Mouse (Mus musculus) intestine, embryonic 16.5 days (tissue): ENCODE measurements around the gene Nckap5. TPM values are rescaled to one million over a fixed set of nuclear protein-coding genes. Genes with fewer than 3 reads are reported as not detected.

Experiments
- ATAC-seq: fragments of 200-750 bp; cut with Nextera tagmentation; 2 replicates; pipeline ENCODE4 v1.8.0; 2017; ENCODE audit warnings: moderate TSS enrichment, moderate library complexity
- H3K27ac ChIP-seq: fragments of 300-500 bp; sonication (generic); 2 replicates; pipeline ENCODE4 v1.5.1; 2014; ENCODE audit warnings: mild to moderate bottlenecking, low read length
- H3K27me3 ChIP-seq: fragments of 300-500 bp; sonication (generic); replicated peaks from 2 replicates; pipeline ENCODE4 v1.6.1; 2014; ENCODE audit warnings: low read length, control low read depth, mixed read lengths; ENCODE audit not compliant: control insufficient read depth, insufficient read depth
- H3K36me3 ChIP-seq: fragments of 300-500 bp; sonication (generic); 2 replicates; pipeline ENCODE4 v1.6.1; 2014; ENCODE audit warnings: low read length, control low read depth; ENCODE audit not compliant: control insufficient read depth, insufficient read depth
- H3K4me1 ChIP-seq: fragments of 300-500 bp; sonication (generic); 2 replicates; pipeline ENCODE4 v1.6.1; 2014; ENCODE audit warnings: low read length, control low read depth, mixed read lengths; ENCODE audit not compliant: control insufficient read depth, insufficient read depth
- H3K4me2 ChIP-seq: fragments of 300-500 bp; sonication (generic); 2 replicates; pipeline ENCODE4 v1.6.1; 2014; ENCODE audit warnings: low read depth, low read length, control low read depth
- H3K4me3 ChIP-seq: fragments of 300-500 bp; sonication (generic); 2 replicates; pipeline ENCODE4 v1.5.1; 2014; ENCODE audit warnings: mild to moderate bottlenecking, low read length
- H3K9ac ChIP-seq: fragments of 300-500 bp; sonication (generic); 2 replicates; pipeline ENCODE4 v1.6.1; 2014; ENCODE audit warnings: low read depth, low read length
- H3K9me3 ChIP-seq: fragments of 300-500 bp; sonication (generic); 2 replicates; pipeline ENCODE4 v1.6.1; 2016; ENCODE audit warnings: low read length, control low read depth; ENCODE audit not compliant: control insufficient read depth
- WGBS: fragments of 180-500 bp; shearing (Covaris S2); extraction: QIAGEN DNeasy Blood & Tissue Kit; methylation state at CpG from one replicate; pipeline ENCODE4 v1.1.7; 2014; 5-methylcytosine and 5-hydroxymethylcytosine counted together
- polyA plus RNA-seq: library from polyadenylated mRNA; unstranded; fragments of >200 nt; fragmentation: Nextera tagmentation; extraction: Ambion mirVana; gene quantifications from 2 replicates; pipeline ENCODE4 v1.2.1, GENCODE M21; 2015

The Nckap5 gene
- polyA plus RNA-seq, 1 experiment from 2014 or later, result 11.5 TPM

DNA sequence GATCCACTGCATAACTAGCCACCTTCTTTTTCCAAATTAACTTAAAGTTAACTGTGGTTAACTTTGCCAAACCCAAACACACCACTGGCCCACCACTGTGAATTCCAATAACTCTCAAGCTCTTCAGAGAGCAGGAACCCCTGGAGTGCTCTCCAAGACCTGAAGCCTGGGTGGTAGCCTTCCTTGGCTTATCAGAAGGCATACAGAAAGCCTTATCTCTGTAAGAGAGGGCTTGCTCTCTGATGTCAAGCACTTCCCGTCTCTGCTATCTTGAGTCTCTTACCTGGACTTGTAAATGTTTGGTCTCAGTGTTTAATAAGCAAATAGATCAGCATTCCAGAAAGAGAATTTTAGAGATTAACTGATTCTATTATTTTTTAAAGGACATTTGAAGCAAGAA, 2.3 kb upstream of the Nckap5 start:
- no peak overlapping the region for H3K4me3 ChIP-seq
- no peak overlapping the region for H3K9ac ChIP-seq
- H3K27me3 ChIP-seq, result 0 out of 2 replicates have a peak, but pooled peaks cover 2% of the 10 kb centered on the region
- no peaks in the 10 kb centered on the region for H3K36me3 ChIP-seq
- no peak for ATAC-seq
- H3K27ac ChIP-seq, result no peak overlapping the region
- H3K4me2 ChIP-seq, result no peak overlapping the region
- H3K4me1 ChIP-seq, result no peaks in the 10 kb centered on the region
- H3K9me3 ChIP-seq, result no peaks in the 10 kb centered on the region
- 76% methylated on average over 1 of the region's 1 CpGs for WGBS

GRCm38 (mm10) chr1:126829031-126829430, 1.6 kb downstream of the Nckap5 start:
- ATAC-seq, result no peak
- Histone ChIP-seq H3K36me3 (no peaks in the 10 kb centered on the region), H3K4me2 (no peak overlapping the region), H3K4me3 (no peak overlapping the region), H3K9me3 (no peaks in the 10 kb centered on the region), H3K4me1 (no peaks in the 10 kb centered on the region), H3K27me3 (0 out of 2 replicates have a peak, but pooled peaks cover 2% of the 10 kb centered on the region), H3K27ac (no peak overlapping the region), H3K9ac (no peak overlapping the region)
- 79% methylated on average over 9 of the region's 9 CpGs for WGBS

- Histone ChIP-seq H3K27ac (no peak overlapping the region), H3K9ac (no peak overlapping the region), H3K9me3 (no peaks in the 10 kb centered on the region), H3K4me3 (no peak overlapping the region), H3K27me3 (no peaks in the 10 kb centered on the region), H3K36me3 (no peaks in the 10 kb centered on the region), H3K4me1 (no peaks in the 10 kb centered on the region), H3K4me2 (no peak overlapping the region)
- ATAC-seq, result no peak
- WGBS, result 50% methylated on average over 3 of the region's 3 CpGs
Observed at GRCm38 (mm10) chr1:126824841-126825240, 5.8 kb downstream of the Nckap5 start.

DNA sequence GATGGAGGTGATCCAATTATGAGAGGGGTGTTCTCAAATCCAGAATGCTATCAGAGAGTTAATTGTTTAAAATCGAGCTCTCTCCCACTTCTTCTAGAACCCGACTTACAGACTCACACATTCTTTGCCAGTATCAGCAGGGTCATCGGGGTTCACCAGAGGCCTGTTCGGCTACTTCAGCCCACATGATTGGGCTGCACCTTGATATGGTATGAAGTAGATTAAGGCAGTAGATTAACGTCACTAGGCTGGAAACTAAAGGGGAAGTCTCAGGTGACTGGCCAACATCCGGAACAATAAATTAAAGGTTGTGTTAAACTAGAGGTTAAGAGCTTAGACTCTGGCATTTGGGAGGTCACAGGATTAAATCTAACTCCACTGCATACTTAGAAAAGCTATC, 8.4 kb downstream of the Nckap5 start:
- Histone ChIP-seq H3K4me1 (peaks cover 6% of the 10 kb centered on the region; the same call in 1 of the 2 replicates), H3K4me2 (no peak overlapping the region), H3K27ac (no peak overlapping the region), H3K4me3 (no peak overlapping the region), H3K27me3 (no peaks in the 10 kb centered on the region), H3K9ac (no peak overlapping the region), H3K36me3 (no peaks in the 10 kb centered on the region), H3K9me3 (no peaks in the 10 kb centered on the region)
- ATAC-seq, result no peak
- WGBS, result 72% methylated on average over 6 of the region's 6 CpGs

- Histone ChIP-seq H3K36me3 (no peaks in the 10 kb centered on the region), H3K4me3 (no peak overlapping the region), H3K4me2 (no peak overlapping the region), H3K9ac (no peak overlapping the region), H3K27me3 (no peaks in the 10 kb centered on the region), H3K4me1 (peaks cover 6% of the 10 kb centered on the region; the same call in 1 of the 2 replicates), H3K27ac (no peak overlapping the region), H3K9me3 (no peaks in the 10 kb centered on the region)
- WGBS, result 28% methylated on average over 9 of the region's 9 CpGs
- ATAC-seq, result peak; percentile 76
Observed at GRCm38 (mm10) chr1:126817381-126818034, 13.1 kb downstream of the Nckap5 start.

GRCm38 (mm10) chr1:126806994-126807611, 23.5 kb downstream of the Nckap5 start:
- no peaks in the 10 kb centered on the region for H3K27me3 ChIP-seq
- 69% methylated on average over 3 of the region's 3 CpGs for WGBS
- H3K4me1 ChIP-seq, result no peaks in the 10 kb centered on the region
- ATAC-seq, result no peak
- H3K9ac ChIP-seq, result no peak overlapping the region
- H3K4me3 ChIP-seq, result no peak overlapping the region
- no peaks in the 10 kb centered on the region for H3K9me3 ChIP-seq
- H3K27ac ChIP-seq, result no peak overlapping the region
- H3K36me3 ChIP-seq, result no peaks in the 10 kb centered on the region
- H3K4me2 ChIP-seq, result no peak overlapping the region

- no peak overlapping the region for H3K4me3 ChIP-seq
- no peaks in the 10 kb centered on the region for H3K36me3 ChIP-seq
- H3K4me2 ChIP-seq, result no peak overlapping the region
- no peaks in the 10 kb centered on the region for H3K4me1 ChIP-seq
- no peak overlapping the region for H3K9ac ChIP-seq
- H3K27ac ChIP-seq, result no peak overlapping the region
- no peaks in the 10 kb centered on the region for H3K27me3 ChIP-seq
- H3K9me3 ChIP-seq, result no peaks in the 10 kb centered on the region
- 68% methylated on average over 7 of the region's 7 CpGs for WGBS
- ATAC-seq, result no peak
Observed at GRCm38 (mm10) chr1:126806548-126806947, 24.1 kb downstream of the Nckap5 start.

- Histone ChIP-seq H3K36me3 (no peaks in the 10 kb centered on the region), H3K4me3 (no peak overlapping the region), H3K27ac (no peak overlapping the region), H3K27me3 (no peaks in the 10 kb centered on the region), H3K9me3 (no peaks in the 10 kb centered on the region), H3K4me2 (no peak overlapping the region), H3K9ac (no peak overlapping the region), H3K4me1 (0 out of 2 replicates have a peak, but pooled peaks cover 3% of the 10 kb centered on the region)
- 69% methylated on average over 3 of the region's 3 CpGs for WGBS
- no peak for ATAC-seq
Observed at GRCm38 (mm10) chr1:126802405-126802804, 28.2 kb downstream of the Nckap5 start.

GRCm38 (mm10) chr1:126801706-126802105, 28.9 kb downstream of the Nckap5 start:
- Histone ChIP-seq H3K27me3 (no peaks in the 10 kb centered on the region), H3K4me1 (0 out of 2 replicates have a peak, but pooled peaks cover 3% of the 10 kb centered on the region), H3K9ac (no peak overlapping the region), H3K9me3 (no peaks in the 10 kb centered on the region), H3K27ac (no peak overlapping the region), H3K4me3 (no peak overlapping the region), H3K4me2 (no peak overlapping the region), H3K36me3 (no peaks in the 10 kb centered on the region)
- ATAC-seq, result peak; percentile 50; the same call in 1 of the 2 replicates
- WGBS, result 39% methylated on average over 8 of the region's 8 CpGs
